Mouse (Mus musculus) cerebellum, postnatal 4 days (tissue): ENCODE data around the gene Wnt8b.

ENCODE experiments used
- DNase-seq, 2 experiments: peaks; one replicate each; pipeline ENCODE4 v3.0.0; 2022; ENCODE audit warnings: low spot score in 2 of 2, mixed read lengths in 1 of 2

The Wnt8b gene

GRCm38 (mm10) chr19:44512601-44513000 is 19.3 kb downstream of the Wnt8b start:
- DNase-seq = no peak

GRCm38 (mm10) chr19:44513054-44513833 is 20.0 kb downstream of the Wnt8b start:
- no peak for DNase-seq

DNA sequence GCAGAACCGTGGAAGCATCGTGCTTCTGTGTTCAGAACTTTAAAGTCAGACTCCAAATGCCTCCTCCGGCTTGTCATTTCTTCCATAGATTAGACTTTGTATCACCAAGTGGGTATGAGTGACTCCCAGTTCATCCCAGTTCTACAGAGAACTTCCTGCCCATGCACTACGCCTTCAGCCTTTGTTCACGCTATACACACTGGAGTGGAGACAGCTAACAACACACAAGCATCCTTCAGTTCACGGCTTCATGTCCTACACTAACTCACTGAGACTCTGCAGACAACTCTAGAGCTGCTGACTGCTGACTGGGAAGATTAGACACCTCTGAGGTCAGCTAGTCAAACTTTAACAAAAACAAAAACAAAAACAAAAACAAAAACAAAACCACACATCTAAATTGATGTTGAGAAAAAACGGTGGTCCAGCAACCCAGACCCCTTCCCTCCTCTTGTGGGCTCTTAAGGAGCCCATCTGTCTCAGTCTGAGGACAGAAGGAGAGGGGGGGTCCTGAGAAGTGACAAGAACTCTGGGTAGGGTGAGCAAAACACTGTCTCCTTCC is 20.7 kb downstream of the Wnt8b start:
- DNase-seq = no peak

GRCm38 (mm10) chr19:44514521-44515451 is 21.5 kb downstream of the Wnt8b start:
- no peak for DNase-seq

GRCm38 (mm10) chr19:44515769-44516168 is 22.5 kb downstream of the Wnt8b start:
- no peak for DNase-seq

DNA sequence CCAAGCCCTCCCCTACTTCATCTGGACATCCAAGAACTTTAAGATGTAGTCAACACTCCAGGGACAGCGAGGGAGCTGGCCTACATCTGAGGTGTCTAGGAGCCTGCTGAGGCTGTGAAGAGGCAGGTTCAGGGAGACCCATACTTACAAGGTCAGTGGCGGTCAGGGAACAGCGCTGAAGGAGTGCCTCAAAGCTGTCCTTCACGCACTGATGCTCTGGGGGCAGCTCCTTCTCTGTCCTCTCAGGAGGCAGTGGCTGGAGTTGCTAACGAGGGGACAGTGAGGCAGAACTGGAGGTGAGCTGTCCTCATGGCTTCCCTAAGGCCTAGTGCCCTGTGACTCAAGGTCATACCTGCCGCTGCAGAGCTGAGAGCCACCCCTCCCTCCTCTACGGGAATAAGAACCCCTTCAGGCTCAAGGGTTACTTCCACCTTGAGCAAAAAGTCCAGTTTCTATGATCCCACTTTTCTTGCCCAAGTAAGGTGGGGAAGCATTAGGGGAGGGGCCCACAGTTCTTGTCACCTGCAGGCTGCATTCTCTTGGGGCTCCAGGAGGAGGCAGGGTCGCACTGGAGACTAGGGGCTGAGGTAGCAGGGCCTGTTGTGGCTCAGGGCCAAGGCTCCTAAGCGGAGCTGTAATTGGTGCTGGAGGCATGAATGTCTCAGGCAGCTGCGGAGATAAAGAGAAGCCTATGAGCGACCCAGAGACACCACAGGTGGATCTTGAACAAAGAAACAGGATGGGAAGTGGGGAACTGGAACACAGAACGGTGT is 24.9 kb downstream of the Wnt8b start:
- no peak for DNase-seq

DNA sequence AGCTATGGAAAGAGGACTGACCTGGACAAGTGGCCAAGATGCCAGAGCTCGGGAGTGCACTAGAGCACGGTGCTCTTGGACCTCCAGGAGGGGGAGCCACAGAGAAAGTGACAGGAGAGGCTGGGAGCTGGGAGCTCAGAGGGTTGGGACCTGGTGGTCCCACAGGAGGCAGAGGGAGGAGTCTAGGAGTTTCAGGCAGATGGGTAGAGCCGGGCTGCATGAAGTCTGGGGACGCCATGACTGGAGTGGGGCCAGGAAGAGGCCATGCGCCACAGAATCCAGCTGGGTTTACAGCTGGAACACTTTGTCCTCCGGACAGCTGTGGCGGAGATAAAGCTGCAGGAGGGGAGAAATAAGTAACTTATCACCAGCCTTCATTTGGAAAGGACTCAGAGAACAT is 25.9 kb downstream of the Wnt8b start:
- DNase-seq = no peak

DNA sequence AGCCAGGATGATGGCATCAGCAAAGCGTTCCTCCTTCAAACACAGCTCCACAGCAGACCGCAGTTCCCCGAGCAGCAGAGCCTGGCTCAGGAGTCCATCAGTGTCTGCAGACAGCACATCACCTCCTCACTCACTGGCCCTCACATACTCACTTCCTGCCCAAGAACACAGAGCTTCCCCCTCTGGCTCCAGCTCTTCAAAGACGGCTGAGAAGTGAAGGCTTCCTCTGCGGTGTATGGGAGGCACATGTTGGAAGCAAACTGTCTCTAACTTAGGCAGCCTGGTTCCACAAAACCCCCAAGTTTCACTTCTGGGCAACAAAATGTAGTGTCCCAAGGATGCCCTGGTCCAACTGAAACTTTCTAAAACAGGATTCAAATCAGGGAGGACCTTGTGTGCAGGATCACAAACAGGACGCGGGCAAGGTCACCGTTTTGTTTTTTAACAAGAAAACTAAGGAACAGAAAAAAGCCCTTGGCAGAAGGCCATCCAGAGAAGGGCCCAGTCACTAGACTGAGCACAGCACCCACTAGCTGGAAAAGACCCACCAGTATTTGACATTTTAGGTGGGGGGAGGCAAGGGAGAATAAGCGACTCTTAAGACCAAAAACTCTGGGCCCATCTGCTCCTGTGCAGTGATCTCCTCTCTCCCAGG is 32.4 kb downstream of the Wnt8b start:
- no peak for DNase-seq

- DNase-seq = no peak
Measured at GRCm38 (mm10) chr19:44530018-44530417, 36.7 kb downstream of the Wnt8b start.

GRCm38 (mm10) chr19:44535376-44535775 is 42.1 kb downstream of the Wnt8b start:
- DNase-seq = no peak

DNA sequence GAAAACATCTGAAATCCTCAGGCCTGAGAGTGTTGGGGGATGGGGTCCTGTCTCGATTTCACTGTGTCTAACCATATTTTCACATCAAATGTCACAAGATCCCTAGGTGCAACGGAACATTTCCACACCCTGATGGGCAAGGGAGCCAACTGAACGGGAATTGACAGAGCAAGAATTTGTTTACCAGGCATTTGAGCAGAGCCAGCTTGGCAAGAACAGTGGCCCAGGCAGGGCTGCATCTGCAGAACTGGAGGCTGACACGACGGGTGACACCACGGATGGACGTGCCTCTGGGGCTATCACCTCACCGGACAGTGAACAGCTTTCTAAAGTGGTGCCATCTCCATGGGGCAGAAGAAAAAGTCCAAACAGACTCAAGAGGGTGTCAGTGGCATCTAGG is 44.1 kb downstream of the Wnt8b start:
- no peak for DNase-seq

GRCm38 (mm10) chr19:44542694-44543178 is 49.5 kb downstream of the Wnt8b start:
- DNase-seq = no peak

DNA sequence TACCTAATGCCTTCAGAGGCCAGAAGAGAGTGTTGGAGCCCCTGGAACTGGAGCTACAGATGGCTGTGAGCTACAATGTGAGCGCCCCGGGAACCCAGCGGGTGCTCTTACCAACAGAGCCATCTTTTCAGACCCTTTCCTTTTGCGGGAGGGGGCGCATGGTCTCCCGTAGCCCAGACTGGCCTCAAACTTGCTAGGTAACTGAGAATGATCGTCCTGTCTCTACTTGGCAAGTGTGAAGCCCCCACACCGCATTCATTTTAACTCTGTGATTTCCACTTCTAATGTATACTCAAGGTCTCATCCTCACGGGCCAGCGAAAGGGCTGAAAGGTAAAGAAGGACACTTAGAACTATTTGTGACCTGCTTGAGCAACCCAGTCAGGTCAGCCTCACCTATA is 51.1 kb downstream of the Wnt8b start:
- no peak for DNase-seq

DNA sequence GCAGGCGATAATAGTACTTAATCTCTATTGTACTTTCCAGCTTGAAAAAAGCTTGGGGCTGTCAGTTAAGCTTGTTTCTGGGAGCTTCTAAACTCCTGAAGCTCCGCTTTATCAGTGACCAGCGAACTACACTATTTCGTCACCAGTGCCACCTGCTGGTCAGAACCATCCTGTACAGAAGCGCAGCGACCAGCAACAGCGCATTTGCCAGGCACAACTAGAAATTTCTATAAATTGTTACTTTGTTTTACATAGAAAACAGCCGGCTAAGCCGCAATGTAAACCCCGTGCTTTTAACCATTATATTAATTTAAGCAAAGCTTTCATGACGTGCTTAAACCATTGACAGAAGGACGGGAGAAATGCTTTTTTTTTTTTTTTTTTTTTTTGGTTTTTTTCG is 51.5 kb downstream of the Wnt8b start:
- DNase-seq = peak; percentile 50 to 69

- DNase-seq = peak; percentile 28 to 31
Measured at GRCm38 (mm10) chr19:44545321-44546041, 52.2 kb downstream of the Wnt8b start, which contains the start of gene Sec31b. Sec31b (minus strand) TSS chr19:44545864.

DNA sequence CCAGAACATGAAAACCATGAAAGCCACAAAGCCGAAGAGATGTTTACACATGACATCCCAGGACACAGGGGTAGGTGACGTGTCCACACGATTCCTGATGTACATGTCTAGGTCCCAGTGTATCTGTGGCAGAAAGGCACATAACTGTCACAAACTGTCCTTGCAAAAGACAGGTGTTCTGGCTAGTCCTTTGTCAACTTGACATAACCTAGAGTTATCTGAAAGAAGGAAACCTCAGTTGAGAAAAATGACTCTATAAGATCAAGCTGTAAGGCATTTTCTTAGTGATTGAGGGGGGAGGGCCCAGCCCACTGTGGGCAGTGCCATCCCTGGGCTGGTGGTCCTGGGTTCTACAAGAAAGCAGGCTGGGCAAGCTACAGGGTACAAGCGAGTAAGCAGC is 59.5 kb downstream of the Wnt8b start, which contains the start of gene Gm20538:
Gm20538 (minus strand) TSS at position 101 of the 400 bp plus-strand sequence.
- DNase-seq = no peak

GRCm38 (mm10) chr19:44553286-44553685 is 60.0 kb downstream of the Wnt8b start:
- DNase-seq = no peak

GRCm38 (mm10) chr19:44554490-44554860 is 61.2 kb downstream of the Wnt8b start:
- DNase-seq = no peak

- DNase-seq = peak; percentile 95 to 96
Measured at GRCm38 (mm10) chr19:44554861-44555590, 61.8 kb downstream of the Wnt8b start, which contains the start of gene Ndufb8. Ndufb8 (minus strand) TSS chr19:44555440.
